Mouse (Mus musculus): ENCODE results near the gene Cnksr3. TPM values are rescaled to one million over a fixed set of nuclear protein-coding genes. Genes with fewer than 3 reads are reported as not detected.

Cnksr3 gene
- total RNA-seq, 4 experiments from 2014 or later: 15.9 to 17.5 (median 15.9) TPM

DNA sequence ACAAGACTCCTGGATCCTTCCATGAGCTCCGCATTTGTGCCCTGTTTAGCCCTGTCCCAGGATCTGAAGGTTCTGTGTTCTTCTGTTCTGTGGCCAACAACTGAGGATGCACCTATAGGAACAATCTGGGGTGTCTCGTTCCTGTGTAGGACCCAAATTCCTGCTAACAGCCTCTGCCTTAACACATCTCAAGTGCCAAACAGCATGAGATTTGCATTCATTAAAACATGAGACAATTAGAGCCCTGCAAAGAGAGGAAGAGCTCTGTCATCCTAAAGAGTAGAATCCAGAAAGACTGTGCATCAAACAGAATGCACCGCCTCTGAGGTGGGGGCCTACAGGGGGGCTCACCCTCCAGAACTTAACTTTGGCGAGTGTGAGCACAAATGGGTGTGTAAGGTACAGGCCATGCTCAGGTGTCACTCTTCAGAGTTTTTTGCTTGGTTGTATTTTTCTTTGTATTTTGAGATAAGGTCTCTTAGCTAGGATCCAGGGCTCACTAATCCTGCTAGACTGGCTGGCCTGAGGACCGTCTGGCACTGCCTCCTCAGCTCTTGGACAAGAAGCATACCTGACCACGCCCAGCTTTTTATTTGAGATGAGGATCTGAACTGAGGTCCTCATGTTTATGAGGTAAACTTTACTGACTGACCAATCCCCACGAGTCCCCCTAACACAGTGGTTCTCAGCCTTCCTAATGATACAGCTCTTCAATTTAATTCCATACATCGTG is 15.2 kb downstream of the Cnksr3 start:
- no peak for DNase-seq

GRCm38 (mm10) chr10:7195927-7196326 is 16.1 kb downstream of the Cnksr3 start:
- no peak for DNase-seq

GRCm38 (mm10) chr10:7191721-7192413 is 20.2 kb downstream of the Cnksr3 start:
- no peak for DNase-seq

DNA sequence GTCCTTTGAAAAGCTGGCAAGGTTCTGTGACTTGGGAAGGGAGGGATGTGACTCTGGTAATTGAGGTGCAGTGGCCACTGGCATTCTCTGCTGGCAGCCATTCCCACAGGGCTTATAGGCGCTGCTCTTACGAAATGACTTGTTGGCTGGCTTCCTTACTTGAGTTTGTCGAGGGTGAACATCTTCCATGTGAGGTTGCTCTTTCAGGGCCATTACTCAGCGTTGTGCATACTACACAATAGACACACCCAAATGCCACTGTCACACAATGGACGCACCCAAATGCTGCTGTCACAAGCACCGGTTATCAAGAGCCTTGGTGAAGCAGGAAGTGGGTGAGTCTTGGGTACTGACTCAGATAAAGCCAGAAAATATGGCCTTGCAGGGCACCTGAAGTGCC is 22.8 kb downstream of the Cnksr3 start:
- no peak for DNase-seq

DNA sequence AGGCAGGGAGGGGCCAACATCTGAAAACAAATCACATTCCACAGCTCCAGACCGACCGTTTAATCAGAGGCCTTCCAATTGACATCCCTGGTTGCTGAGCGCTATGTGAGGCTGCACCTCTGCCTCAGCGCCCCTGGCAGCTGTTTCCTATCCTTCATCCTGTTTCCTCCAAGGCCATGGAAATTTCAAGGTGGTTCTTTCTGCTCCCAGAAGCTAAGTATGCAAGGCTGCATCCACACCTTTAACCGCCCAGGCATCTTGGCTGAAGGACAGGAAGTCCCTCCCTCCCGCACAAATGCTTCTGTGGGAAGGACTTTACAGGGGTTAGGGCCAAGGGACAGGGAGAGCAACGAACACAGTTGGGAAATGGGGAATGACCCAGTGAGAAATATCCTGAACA is 24.2 kb downstream of the Cnksr3 start:
- DNase-seq: no peak

DNA sequence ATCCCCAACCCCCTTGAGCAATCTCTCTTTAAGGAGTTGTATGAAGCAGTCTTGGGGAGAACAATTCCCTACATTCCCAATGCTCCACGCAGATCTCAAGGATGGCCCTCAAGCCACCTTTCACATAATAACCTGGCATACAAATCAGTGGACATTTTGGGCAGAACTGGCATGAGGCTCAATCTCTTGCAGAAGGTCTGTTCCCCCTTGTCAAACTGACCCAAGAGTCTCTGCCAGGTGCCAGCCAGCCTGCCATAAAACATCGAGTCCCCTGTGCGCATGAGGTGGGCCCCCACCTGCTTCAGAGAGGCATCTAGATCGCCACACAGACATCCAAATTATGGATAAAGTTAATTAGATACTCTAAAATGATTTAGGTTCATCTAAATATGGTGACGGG is 25.0 kb downstream of the Cnksr3 start:
- no peak for DNase-seq

- DNase-seq: no peak
These were observed 26.0 kb downstream of the Cnksr3 start for GRCm38 (mm10) chr10:7186018-7186417.

GRCm38 (mm10) chr10:7183171-7183631 is 28.8 kb downstream of the Cnksr3 start:
- no peak for DNase-seq

GRCm38 (mm10) chr10:7182555-7183170 is 29.4 kb downstream of the Cnksr3 start:
- no peak for DNase-seq

DNA sequence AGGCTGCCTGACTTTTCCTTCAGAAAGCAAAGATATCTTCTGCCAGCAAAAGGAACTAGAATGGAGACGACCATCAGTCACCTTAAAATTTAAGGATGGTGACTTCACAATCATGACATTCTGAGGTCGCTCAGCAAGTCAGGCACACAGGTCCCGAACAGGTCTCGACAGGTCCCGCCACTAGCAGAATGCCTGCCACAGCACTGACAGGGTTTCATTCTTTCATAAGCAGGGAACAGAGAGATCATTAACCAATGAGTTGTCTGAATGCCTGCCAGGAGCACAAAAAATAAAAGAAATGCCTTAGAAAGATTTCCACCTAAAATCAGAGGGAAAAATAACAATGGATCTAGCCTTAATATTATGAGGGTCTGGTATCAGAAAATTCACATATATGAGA is 31.7 kb downstream of the Cnksr3 start:
- no peak for DNase-seq

GRCm38 (mm10) chr10:7178571-7178970 is 33.5 kb downstream of the Cnksr3 start:
- no peak for DNase-seq

DNA sequence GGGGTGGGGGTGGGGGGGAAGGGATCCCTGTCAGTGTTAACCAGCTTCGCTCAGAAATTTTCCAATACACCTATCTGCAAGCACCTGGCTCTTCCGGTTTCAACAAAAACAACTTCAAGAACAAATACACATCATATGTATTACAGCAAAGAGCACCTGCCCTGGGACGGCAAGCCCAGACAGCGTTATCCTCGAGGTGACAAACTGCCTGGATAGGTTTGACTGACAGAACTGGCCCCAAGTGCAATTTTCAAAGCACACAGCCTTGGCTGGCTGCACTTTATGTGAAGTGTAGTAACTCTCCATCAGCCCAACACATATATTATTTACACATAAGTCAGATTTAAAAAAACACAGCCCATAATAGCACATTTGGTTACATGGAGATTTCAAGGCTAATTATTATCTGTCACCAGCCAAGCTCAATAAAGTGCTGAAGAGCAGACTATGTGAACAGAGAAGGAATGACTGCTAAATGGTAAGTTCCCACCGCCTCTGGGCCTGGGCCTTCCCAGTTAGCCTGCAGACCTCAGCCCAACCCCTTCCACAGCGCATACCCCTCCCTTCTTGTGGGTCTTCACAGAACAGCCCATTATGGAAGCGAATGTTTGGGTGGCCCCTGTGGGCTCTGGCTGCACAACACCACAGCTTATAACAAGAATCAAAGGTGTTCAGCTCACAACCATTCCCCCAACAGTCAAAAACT is 35.7 kb downstream of the Cnksr3 start:
- DNase-seq: no peak

- DNase-seq: no peak
These were observed 37.6 kb downstream of the Cnksr3 start for GRCm38 (mm10) chr10:7174480-7174879.

GRCm38 (mm10) chr10:7173098-7173497 is 38.9 kb downstream of the Cnksr3 start:
- no peak for DNase-seq

DNA sequence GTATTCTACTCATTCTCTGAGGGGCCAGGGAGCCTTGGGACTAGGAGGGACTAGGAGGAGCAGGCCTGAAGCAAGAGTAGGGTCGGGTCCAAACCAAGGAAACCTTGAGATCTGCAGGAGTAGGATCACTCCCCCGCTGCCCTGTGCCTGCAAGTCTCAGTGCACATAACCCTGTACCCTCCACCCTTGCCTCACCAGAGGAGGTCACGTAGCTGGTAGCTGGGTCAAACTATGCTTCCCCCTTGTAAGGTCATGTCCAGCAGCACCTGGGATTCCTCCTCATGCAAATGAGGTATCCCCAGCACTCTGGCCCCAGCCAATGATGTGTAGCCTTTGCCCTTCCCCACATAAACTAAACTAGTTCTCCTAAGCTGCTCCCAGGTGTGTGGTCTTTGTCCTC is 41.6 kb downstream of the Cnksr3 start:
- no peak for DNase-seq

DNA sequence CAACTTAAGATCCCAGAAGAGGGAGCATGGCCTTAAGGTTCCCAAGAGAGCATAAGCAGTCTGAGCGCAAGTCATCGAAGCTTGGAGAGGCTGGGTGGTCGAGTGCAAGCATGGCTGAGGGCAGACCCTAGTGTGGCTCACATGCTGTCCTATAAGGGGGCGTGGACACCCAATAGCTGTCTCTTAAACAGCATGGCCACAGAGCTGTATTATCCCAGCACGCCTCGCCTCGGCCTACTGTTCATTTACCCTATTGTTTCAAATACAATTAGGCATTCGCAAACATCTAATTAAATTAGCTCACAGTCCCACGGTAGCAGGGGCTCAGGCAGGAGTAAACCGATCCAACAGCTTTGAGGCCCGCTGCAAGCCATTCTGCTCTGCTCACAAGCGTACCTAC is 49.0 kb downstream of the Cnksr3 start:
- DNase-seq: no peak

- no peak for DNase-seq
These were observed 53.0 kb downstream of the Cnksr3 start for GRCm38 (mm10) chr10:7159061-7159511.

- no peak for DNase-seq
These were observed 53.6 kb downstream of the Cnksr3 start for GRCm38 (mm10) chr10:7158285-7159060.

DNA sequence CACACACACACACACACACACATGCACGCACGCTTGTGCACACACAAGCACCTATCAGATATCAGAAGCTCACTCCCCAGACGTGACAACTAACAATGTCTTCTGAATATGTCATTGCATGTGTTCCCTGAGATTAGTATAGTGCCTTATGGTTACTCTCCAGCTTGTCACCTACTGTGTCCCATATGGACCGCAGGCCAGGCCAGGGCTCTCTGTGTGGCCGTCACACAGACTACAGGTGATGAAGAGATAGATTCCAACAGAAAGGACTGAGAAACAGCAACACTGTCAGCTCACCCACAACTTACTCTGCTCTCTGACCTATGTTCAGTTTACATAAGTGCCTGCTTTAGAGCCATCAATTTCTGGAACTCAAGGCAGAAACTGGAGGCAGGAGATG is 57.2 kb downstream of the Cnksr3 start:
- no peak for DNase-seq

GRCm38 (mm10) chr10:7152926-7153325 is 59.1 kb downstream of the Cnksr3 start:
- no peak for DNase-seq

DNA sequence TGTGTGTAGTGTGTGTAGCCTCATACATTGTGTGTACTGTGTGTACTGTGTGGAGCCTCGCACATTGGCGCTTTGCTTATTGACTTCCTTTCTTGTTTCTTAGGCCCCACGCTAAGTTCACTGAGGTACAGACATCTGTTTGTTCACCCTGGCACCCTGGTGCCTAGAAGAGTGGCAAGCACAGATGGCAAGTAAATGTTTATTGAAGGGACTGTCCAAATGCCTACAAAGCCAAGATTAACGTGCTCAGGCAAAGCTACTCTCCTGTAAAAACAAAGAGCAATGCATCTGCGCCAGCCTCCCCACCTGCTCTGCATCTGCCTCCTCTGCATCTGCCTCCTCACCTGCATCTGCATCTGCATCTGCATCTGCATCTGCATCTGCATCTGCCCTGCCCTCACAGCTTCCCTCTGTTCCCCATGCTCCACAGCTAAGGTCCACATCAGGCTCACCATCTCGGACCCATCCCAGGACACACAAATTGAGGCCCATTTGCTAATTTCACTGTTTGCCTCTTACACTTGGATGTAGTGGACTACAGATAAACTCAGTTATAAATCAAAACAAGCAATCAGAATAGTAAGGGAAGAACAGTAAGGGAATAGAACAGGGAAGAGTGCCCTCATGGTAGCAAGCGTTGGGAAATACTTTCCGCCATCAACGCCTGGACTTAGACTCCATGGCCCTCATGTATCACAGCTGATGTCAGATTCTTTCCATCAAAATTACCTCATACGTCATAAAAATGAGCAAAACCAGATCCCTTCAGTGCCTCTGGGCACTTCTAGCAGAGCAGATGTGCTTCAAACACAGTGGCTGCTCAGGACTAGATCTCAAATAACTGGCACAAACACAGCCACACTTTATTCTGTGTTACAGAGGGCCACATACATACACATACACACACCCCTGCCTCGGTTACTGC is 62.1 kb downstream of the Cnksr3 start:
- no peak for DNase-seq
